Mouse (Mus musculus): ENCODE data around the gene Trip10.

DNA sequence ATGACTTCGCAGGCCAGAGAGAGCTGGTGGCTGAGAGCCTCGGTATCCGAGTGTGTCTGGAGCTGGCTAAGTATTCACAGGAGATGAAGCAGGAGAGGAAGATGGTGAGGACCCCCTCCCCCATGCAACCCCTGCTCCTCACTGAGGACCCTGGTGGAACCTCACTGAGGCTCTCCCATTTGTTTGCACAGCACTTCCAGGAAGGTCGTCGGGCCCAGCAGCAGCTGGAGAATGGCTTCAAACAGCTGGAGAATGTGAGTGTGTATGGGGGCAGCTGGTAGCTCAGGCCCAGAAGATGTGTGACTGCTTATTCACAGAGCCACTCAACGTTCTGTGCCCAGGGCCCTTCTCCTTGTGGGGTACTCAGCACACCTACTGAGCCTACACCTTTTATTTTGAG lies 4.1 kb downstream of the Trip10 start:
- TF ChIP-seq CTCF (IDR thresholded peaks at IDR 0.05; ENCODE audit: control insufficient read depth, insufficient read depth, low read length) = no peak
- no peak for TF ChIP-seq POLR2A (IDR thresholded peaks at IDR 0.05; ENCODE audit: borderline replicate concordance, control insufficient read depth, low read depth, low read length)
